Mouse (Mus musculus) liver, adult 2 months (tissue): Measurements from ENCODE around the gene St5.

Experiments
- CTCF ChIP-seq: fragments of 200-500 bp; IDR thresholded peaks from 2 replicates; pipeline ENCODE4 v1.5.1; 2011; ENCODE audit warnings: low read depth, low read length, control low read depth
- POLR2A ChIP-seq: fragments of 200-500 bp; IDR thresholded peaks from 2 replicates; pipeline ENCODE4 v1.6.1; 2011; ENCODE audit warnings: low read length, control low read depth; ENCODE audit not compliant: insufficient read depth; ENCODE audit errors: extremely low read depth

DNA sequence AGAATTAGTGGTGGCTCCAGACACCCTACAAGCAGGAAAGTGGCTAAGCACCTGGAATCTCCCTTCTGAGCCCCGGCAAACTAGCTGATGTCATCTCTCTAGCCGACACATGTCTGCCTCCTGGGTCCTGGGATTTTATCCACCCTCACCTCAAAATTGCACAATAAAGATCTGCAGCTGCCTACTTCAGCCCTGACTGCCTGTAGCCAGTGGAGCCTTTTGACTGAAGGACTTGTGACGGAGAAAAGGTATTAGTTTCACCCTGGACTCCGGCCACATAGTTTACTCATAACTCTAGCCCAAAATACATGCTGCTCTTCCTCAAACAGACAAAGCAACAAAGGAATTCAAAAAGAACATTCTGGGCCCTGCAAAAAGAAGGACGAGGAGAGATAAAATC is 66.0 kb downstream of the St5 start:
- TF ChIP-seq CTCF = no peak
- TF ChIP-seq POLR2A = no peak
